Mouse (Mus musculus) retina, embryonic 14.5 days (tissue): ENCODE data around the gene Tmem52b.
"Not testable (repeated sequence)": the region's sequence is repeated elsewhere in the genome, so short reads cannot be mapped to it uniquely, and the experiment has no call there.

Experiments used
- DNase-seq: peaks from one replicate; pipeline ENCODE4 v3.0.0-alpha.2; 2015; ENCODE audit warnings: low spot score

Tmem52b gene

GRCm38 (mm10) chr6:129512367-129512766, at the start of gene Tmem52b:
Gene Tmem52b, plus strand, starts transcription at chr6:129512555.
- DNase-seq = no peak

DNA sequence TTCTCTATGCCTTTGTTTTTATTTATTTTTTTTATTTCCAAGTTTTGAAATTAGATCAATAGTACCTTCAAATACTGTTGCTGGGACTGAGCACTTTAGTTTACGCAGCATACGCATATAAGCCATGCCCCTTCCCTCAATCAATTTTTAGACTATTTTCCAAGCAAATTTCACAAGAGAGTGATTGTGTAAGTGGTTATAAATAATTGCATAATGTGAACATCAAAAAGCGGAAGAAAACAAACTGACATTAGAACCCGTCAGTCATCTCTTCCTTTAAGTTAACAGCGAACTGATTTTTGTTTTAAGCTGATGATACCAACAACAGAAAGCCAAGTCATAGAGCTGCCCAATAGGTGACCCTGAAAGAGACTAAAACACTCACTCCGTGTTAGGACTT, 41.0 kb upstream of the Tmem52b start:
- no peak for DNase-seq

DNA sequence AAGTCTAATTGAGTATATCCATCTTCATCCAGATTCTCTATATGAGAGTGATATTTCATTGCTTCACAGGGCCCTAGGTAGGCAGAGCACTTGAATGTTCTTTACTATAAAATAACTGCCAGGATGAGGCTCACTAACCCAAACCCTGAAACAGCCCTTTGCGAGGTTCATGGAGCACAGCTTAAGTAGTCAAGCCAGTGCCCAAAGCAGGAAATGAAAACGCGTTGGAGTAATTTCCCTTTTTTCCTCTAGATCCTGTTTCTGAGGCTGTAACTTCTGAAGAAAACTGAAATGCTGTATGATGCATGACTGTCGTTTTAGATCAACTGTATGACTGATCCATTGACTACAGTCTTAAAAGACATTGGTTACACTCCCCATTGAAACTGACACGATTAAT, 39.7 kb upstream of the Tmem52b start:
- no peak for DNase-seq

GRCm38 (mm10) chr6:129476404-129477126, 35.8 kb upstream of the Tmem52b start:
- peak; percentile 60 for DNase-seq

DNA sequence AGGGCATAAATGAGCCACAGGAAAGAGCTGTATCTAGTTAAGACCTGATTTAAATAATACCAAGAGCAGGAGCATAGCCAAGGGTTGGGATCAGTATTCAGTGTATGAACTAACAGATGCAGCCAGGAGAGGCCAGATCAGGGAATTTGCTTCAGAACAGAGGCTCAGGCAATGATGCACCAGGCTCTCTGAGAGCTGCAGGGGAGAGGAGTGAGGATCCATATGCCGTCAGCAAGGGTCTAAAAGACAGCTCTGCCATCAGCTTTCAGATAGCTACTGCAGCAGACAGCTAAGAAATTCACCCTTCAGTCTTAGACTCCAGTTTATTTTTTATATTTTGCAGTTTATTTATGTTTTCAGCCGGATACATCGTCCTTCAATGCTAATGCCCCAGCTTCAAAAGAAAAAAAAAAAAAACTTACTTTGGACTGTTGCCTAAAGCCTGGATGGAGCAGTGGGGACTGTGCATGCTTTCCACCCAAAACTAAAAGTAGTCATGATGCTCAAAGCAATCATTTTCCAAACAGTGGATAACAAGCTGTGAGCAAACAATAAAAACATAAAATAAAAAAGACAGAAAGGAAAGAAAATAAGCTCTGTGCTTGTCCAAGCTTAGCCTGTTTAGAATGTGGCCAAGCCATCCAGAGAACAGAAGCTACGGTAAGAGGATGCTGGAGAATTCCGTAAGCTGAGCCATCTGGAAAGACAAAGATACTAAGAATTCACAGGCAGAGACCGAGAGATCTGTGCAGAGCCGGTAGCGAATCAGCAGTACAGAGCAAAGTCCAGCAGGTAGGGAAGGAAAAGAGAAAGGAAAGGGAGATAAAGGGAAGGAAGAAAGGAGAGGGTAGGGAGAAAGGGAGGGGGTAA, 32.0 kb upstream of the Tmem52b start:
- DNase-seq = no peak

DNA sequence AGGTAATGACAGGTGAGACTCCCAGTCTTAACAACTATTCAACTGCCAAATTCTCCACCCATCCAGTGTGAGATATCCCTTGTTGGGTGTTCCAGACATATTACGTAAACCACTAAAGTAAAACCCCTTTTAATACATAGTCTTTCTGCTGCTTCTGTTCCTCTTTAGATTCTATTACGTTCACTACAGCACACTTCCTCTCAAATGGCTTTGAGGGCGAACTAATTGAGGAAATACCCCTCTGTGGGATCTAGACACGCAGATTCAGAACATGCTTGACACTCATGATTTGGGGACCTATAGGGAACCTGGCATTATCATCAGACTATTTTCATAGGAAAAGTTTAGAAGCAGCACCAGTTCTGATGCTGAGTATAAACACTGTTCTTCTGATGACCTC, 17.4 kb upstream of the Tmem52b start:
- DNase-seq = no peak

- no peak for DNase-seq
These were observed 14.8 kb upstream of the Tmem52b start for GRCm38 (mm10) chr6:129497345-129498218.

DNA sequence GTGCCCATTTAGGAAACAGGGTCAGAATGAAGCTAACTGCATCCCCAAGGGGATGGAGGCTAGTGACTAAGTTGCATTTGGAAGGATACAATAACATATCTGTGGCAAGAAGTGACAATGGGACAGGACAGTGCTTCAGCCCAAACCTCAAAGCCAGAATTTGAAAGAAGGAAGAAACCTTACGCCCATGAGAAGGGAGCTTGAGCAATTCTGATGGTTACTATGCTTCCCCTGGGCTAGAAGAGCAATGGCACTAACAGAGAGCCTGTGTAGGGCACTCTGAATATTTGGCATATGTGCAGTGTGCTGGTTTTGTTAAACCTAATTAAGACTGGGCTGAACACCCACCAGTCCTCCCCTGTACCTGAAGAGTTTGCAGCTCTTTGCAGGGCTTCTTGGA, 12.8 kb upstream of the Tmem52b start:
- DNase-seq = not testable (repeated sequence)

DNA sequence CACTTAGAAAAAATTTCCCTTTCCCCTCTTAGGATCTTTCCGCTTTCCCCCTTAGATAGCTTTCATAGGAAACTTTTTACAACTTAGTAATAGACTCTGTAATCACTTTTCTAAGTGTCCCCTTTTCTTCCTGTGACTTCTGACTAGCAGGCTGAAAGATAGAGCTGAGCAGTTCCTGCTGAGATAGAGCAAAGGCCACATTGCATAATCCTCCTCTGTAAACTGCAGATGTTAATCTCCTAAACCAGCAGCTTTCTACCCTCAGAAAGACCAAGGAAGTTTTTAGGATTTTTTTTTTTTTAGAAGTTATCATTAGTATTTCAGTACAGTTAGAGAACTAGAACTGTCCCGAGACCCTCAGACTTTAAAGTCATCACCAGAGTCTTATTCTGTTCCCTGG, 8.9 kb upstream of the Tmem52b start:
- peak; percentile 21 for DNase-seq

GRCm38 (mm10) chr6:129507024-129507423, 5.3 kb upstream of the Tmem52b start, which contains the start of gene Olr1:
Gene Olr1, minus strand, starts transcription at chr6:129507165.
- DNase-seq = no peak

DNA sequence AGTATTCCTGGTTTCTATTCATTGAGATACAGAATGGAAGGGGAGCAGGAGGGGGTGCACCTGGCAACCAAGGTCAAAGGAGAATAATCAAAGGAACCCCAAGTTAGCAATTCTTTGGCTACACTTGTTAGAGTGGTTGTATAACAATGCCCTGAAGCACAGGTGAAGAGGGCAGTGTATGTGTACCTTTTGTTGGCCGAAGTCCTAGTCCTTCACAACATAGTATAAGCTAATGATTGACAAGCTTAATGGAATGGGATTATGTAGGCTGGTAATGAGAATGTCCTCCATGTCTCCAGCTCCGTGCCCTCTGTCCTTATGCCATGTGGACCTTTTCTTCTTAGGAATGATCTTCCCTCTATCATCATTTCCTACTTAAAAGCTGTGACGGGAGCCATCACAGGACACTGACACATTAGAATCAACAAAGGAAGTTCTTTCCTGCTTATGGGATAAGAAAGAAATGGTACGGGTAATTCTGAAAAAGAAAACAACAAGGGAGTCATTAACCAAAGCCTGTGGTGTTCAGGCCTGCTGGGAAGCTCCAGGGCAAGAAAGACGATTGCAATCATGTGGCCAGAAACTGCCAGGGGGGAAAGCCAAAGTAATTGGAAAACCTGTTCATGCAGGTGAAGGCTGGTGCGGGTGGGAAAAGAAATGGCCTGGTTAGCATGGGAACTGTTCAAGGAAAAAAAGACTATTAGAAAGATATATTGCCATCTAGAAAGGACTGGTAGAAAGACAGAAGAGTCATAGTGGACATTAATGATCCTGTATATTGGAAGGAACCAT, 2.0 kb upstream of the Tmem52b start:
- DNase-seq = no peak

DNA sequence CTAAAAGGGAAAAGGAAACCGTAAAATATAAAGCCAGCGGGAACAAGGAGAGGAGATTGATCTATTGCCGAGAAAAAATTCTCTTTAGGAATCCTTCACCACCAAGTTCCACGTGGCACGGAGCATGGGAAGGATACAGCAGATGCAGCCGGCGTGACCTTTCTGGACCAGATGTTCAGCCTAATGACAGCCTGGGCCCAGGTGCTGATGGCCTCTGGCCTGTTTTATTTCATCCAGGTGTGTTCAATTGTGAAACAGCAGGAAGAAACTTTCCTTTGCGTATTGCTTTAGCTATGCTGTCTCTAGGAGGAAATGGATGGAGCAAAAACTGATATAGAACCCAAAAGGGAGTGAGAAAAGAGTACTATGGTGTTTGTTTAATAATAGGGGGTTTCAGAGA, 513 bp downstream of the Tmem52b start:
- DNase-seq = no peak

GRCm38 (mm10) chr6:129513409-129513808, 1.1 kb downstream of the Tmem52b start:
- no peak for DNase-seq

GRCm38 (mm10) chr6:129514376-129514775, 2.0 kb downstream of the Tmem52b start:
- no peak for DNase-seq

GRCm38 (mm10) chr6:129515068-129515467, 2.7 kb downstream of the Tmem52b start:
- DNase-seq = no peak

DNA sequence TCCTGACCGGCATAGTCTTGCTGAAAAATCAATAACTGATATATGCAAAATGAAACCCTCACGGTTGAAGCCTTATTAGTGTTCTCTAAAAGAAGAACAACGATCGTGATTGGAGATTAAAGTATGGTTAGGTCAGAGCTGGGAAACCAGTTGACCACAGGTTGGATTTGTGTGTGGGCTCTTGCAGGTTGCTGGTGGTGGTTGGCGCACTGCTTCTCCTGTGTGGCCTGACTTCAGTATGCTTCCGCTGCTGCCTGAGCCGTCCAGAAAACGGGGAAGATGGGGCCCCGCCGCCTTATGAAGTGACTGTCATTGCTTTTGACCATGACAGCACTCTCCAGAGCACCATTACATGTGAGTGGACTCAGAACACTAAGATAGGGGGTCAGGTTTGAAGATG, 4.0 kb downstream of the Tmem52b start:
- no peak for DNase-seq

GRCm38 (mm10) chr6:129517752-129518408, 5.5 kb downstream of the Tmem52b start:
- DNase-seq = peak; percentile 61

DNA sequence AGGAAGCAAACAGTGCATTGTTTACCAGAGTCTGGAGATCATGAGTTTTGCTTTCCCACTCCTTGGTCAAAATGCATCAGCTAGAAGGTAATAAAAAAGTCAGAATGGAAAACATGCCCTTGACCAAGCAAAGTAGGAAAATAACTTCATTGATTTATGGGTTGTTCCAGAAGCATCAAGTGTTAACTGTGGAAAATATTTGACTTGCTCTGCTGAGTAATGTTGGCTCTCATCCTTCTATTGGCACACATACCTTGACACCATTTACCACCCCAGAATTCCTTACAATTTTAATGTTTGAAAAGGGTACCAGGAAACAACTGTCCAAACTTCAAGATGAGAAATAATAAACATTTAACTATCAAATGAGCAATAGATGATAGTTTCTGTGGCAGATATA, 13.7 kb downstream of the Tmem52b start:
- DNase-seq = no peak

- no peak for DNase-seq
These were observed 15.1 kb downstream of the Tmem52b start for GRCm38 (mm10) chr6:129527416-129527815.

DNA sequence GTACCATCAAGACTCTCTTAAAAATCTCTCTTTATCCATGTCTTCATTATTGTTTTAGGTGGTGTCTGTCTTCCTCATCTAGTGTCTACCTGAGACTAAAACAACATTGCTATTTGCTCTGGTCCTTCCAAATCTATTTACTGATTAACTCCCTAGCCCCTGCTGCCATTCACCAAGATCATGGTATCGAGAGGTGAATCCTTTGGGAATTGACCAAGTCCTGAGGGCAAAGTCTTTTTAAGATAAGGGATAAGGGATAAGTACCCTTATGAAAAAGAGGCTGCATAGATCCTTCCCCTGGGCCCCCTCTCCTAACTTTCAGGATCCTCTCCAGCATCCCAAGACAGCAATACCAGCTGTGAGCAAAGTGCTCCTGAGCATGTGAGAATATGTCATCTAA, 17.2 kb downstream of the Tmem52b start:
- DNase-seq = no peak

DNA sequence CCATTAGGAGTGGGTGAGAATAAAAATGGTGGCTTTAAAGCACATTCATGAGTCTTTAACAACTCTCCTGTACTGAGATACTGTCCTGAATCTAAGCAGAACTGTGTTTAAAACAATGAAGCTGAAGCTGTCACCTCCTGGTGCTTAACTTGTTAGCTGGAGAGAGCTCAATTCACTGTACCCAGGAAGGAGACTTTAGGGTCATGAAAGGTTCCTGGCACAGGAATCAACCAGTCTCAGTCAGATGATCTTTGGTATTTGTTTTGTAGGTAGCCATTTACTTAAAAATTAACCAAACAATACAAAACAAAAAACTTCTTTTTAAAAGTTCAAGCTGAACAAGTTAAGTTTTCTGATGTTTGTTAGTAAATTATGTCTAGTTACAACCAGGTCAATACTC, 17.9 kb downstream of the Tmem52b start:
- DNase-seq = no peak
